Mouse (Mus musculus): ENCODE data around the gene Slc36a2.

DNA sequence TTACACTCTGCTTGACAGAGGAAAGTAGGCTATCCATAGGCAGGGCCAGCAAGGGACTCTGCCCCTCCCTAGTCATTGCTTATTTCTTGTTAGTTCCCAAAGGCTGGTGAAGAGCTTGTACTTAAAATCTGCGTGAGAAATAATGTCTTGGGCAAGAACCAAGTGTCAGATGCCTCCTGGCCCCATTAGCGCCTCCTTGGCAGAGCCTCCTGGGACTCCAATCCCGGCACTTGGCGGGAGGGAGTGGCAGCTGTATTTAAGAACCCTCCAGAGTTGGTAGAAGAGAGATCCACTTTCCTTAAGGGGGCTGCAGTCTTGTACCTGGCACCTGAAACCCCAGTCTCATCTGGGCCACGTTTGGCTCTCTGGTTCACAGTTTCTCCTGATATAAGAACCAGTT, 29.3 kb upstream of the Slc36a2 start:
- TF ChIP-seq POLR2A (IDR thresholded peaks at IDR 0.05; ENCODE audit: control insufficient read depth, low read depth, low read length): no peak
- no peak for TF ChIP-seq CTCF (IDR thresholded peaks at IDR 0.05; ENCODE audit: control insufficient read depth, insufficient read depth, insufficient replicate concordance, low read depth, low read length)
